Mouse (Mus musculus): ENCODE data around the gene Eprs. TPM values are rescaled to one million over a fixed set of nuclear protein-coding genes. Genes with fewer than 3 reads are reported as not detected.

Gene Eprs
- polyA plus RNA-seq, 1 experiment from 2014 or later = 46.6 TPM

DNA sequence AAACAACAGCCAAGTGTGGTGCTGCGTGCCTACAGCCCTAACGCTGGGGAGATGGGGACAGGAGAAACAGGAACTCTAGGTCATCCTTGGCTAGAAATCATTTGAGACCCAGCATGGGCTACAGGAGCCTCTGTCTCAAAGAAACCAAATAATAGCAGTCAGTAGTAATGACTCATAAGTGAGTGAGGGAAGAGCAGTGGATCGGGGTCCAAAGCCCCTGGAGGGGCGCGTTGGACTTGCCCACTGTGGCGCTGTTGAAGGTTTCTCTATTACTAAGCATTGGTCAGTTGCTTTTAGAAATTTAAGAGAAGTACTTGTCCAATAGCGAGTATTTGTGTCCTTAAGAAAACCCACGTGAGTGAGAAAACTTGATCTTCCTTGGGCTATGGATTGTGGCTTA, 9.5 kb upstream of the Eprs start:
- 96% methylated on average over 8 of the region's 8 CpGs for WGBS
- Histone ChIP-seq H3K4me3 (ENCODE audit: low read depth, low read length) (no peak overlapping the region), H3K4me1 (ENCODE audit: insufficient read depth, low read depth, low read length) (no peaks in the 10 kb centered on the region), H3K36me3 (ENCODE audit: insufficient read depth, low read length) (peaks cover 15% of the 10 kb centered on the region), H3K4me2 (replicated peaks; ENCODE audit: low read depth, low read length) (no peak overlapping the region), H3K27me3 (replicated peaks; ENCODE audit: insufficient read depth, low read length) (no peaks in the 10 kb centered on the region), H3K9ac (replicated peaks; ENCODE audit: low read depth) (no peak overlapping the region), H3K27ac (ENCODE audit: low read length) (no peak overlapping the region), H3K9me3 (ENCODE audit: low read length) (no peaks in the 10 kb centered on the region)
- DNase-seq (ENCODE audit: low spot score) (no peak), ATAC-seq (no peak)
- TF ChIP-seq EP300 (IDR thresholded peaks at IDR 0.05) (no peak), CTCF (IDR thresholded peaks at IDR 0.05) (no peak)

DNA sequence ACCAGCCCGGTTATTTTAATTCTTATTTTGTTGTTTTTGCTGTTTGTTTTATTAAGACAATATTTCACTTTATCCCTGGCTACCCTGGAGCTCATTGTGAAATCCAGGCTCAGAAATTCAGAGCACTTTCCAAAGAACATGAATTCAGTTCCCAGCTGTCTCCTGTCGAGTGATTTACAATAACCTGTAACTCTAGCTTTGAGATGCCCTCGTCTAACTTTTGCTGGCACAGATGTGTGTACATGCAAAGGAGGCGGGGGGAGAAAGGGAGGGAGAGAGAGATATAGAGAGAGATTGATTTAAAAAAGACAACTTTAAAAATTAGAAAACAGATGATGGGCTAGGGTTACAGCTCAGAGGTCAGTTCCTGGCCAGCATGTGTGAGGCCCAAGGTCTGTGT, 8.1 kb upstream of the Eprs start:
- H3K9me3 ChIP-seq (ENCODE audit: low read length) = no peaks in the 10 kb centered on the region
- 87% methylated on average over 4 of the region's 4 CpGs for WGBS
- no peaks in the 10 kb centered on the region for H3K27me3 ChIP-seq (replicated peaks; ENCODE audit: insufficient read depth, low read length)
- H3K27ac ChIP-seq (ENCODE audit: low read length) = no peak overlapping the region
- DNase-seq (ENCODE audit: low spot score) = no peak
- no peak overlapping the region for H3K9ac ChIP-seq (replicated peaks; ENCODE audit: low read depth)
- H3K4me2 ChIP-seq (replicated peaks; ENCODE audit: low read depth, low read length) = no peak overlapping the region
- H3K36me3 ChIP-seq (ENCODE audit: insufficient read depth, low read length) = peaks cover 15% of the 10 kb centered on the region
- TF ChIP-seq CTCF (IDR thresholded peaks at IDR 0.05) (no peak), EP300 (IDR thresholded peaks at IDR 0.05) (no peak)
- no peak for ATAC-seq
- no peaks in the 10 kb centered on the region for H3K4me1 ChIP-seq (ENCODE audit: insufficient read depth, low read depth, low read length)
- H3K4me3 ChIP-seq (ENCODE audit: low read depth, low read length) = no peak overlapping the region

DNA sequence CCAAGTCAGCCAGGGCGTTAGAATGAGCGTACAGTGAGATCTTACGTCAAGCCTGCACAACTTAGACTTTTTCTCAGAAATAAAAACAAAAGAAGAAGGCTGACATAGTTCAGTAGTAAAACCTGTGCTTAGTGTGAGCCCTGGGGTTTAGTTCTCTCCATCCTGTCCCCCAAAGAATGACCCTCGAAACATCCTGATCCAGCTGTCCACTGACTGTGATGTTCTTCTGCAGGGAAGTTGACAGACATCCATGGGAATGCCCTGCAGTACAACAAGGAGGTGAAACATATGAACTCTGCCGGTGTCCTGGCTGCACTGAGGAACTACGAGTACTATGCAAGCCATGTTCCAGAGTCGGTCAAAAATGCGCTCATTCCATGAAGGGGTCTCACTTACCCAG, 6.6 kb upstream of the Eprs start:
- Histone ChIP-seq H3K27me3 (replicated peaks; ENCODE audit: insufficient read depth, low read length) (no peaks in the 10 kb centered on the region), H3K4me3 (ENCODE audit: low read depth, low read length) (no peak overlapping the region), H3K4me2 (replicated peaks; ENCODE audit: low read depth, low read length) (no peak overlapping the region), H3K36me3 (ENCODE audit: insufficient read depth, low read length) (peaks cover 11% of the 10 kb centered on the region; the same call in 1 of the 2 replicates), H3K9me3 (ENCODE audit: low read length) (no peaks in the 10 kb centered on the region), H3K4me1 (ENCODE audit: insufficient read depth, low read depth, low read length) (no peaks in the 10 kb centered on the region), H3K9ac (replicated peaks; ENCODE audit: low read depth) (no peak overlapping the region), H3K27ac (ENCODE audit: low read length) (no peak overlapping the region)
- ATAC-seq (no peak), DNase-seq (ENCODE audit: low spot score) (no peak)
- TF ChIP-seq CTCF (IDR thresholded peaks at IDR 0.05) (no peak), EP300 (IDR thresholded peaks at IDR 0.05) (no peak)
- WGBS = 96% methylated on average over 8 of the region's 8 CpGs

DNA sequence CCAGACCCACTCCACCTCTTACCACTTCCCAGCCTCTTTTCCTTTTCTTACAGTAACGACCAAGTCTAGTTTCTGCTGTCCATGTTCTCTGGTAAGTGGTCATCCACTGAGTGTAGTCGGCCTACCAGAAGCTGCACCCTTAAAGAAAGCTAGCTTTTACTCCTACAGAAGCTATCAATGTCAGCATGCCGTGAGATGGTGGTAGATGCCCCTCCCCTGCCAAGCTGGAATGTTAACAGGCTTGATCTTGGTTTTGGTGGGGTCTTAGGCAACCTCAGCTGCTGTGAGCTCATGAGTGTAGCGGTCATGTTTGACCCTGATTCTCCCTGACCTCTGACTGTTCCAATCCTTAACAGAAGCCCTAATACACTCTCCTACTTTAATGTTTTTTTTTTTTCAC, 4.6 kb upstream of the Eprs start:
- Histone ChIP-seq H3K4me2 (replicated peaks; ENCODE audit: low read depth, low read length) (no peak overlapping the region), H3K9me3 (ENCODE audit: low read length) (no peaks in the 10 kb centered on the region), H3K9ac (replicated peaks; ENCODE audit: low read depth) (no peak overlapping the region), H3K36me3 (ENCODE audit: insufficient read depth, low read length) (peaks cover 6% of the 10 kb centered on the region; the same call in 1 of the 2 replicates), H3K27me3 (replicated peaks; ENCODE audit: insufficient read depth, low read length) (no peaks in the 10 kb centered on the region), H3K4me3 (ENCODE audit: low read depth, low read length) (no peak overlapping the region), H3K27ac (ENCODE audit: low read length) (no peak overlapping the region), H3K4me1 (ENCODE audit: insufficient read depth, low read depth, low read length) (no peaks in the 10 kb centered on the region)
- no peak for ATAC-seq
- WGBS = 87% methylated on average over 4 of the region's 4 CpGs
- TF ChIP-seq EP300 (IDR thresholded peaks at IDR 0.05) (no peak), CTCF (IDR thresholded peaks at IDR 0.05) (no peak)
- DNase-seq (ENCODE audit: low spot score) = no peak

DNA sequence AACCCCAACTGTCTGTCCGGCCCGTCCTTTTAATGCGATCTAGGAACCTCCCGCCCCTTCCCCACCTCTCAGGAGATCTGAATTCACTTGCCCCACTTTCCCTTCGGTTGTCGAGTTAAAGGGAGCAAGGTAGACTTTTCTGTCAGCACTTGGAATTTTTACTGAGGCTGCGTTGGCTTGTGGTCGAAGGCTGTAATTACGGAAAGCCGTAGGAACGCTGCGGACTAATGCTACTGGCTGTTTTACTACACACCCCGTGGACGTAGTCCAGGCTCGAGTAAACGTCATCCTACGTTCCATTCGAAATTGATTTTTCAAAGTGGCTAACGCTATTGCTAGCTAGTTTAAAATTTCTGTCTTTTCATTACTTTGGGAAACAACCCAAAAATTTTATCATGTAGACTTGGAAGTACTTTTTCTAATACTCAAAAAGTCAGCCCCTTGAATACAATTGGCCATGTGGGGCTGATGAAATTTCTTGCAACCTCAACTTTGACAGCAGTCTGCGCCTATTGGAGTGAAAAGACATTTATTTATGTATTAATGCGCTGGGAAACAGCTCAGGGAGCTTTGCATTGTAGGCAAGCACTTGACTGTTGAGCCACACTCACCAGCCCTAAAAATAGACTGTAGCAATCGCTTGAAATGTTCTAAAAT, 810 bp downstream of the Eprs start:
- TF ChIP-seq CTCF (IDR thresholded peaks at IDR 0.05) (no peak), EP300 (IDR thresholded peaks at IDR 0.05) (peak; percentile 39; the same call in 1 of the 2 replicates)
- peak; percentile 60 for ATAC-seq
- Histone ChIP-seq H3K4me3 (ENCODE audit: low read depth, low read length) (peak overlapping the region; percentile 95), H3K36me3 (ENCODE audit: insufficient read depth, low read length) (peaks cover 3% of the 10 kb centered on the region; the same call in 1 of the 2 replicates), H3K4me1 (ENCODE audit: insufficient read depth, low read depth, low read length) (peaks cover 5% of the 10 kb centered on the region; the same call in 1 of the 2 replicates), H3K27ac (ENCODE audit: low read length) (peak overlapping the region; percentile 96), H3K27me3 (replicated peaks; ENCODE audit: insufficient read depth, low read length) (no peaks in the 10 kb centered on the region), H3K4me2 (replicated peaks; ENCODE audit: low read depth, low read length) (peak overlapping the region; percentile 80), H3K9me3 (ENCODE audit: low read length) (no peaks in the 10 kb centered on the region), H3K9ac (replicated peaks; ENCODE audit: low read depth) (peak overlapping the region; percentile 79)
- peak; percentile 90 for DNase-seq (ENCODE audit: low spot score)
- WGBS = under 1% methylated on average over 22 of the region's 22 CpGs

DNA sequence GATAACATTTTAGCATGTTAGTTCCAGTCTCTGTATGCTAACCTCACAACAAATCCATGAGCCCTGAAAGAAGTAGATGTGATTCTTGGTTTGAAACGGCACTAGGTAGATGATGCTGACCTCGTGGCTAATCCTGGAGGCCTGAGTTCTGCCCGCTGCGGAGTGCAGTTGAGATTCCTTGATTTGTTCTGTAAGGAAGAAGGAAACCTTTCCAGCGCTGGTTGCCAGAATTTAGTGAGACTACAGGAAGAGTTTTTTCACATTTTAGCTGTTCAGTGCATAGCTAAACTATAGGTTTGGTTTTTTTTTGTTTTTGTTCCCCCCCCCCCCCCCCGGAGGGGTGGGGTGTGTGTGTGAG, 1.3 kb downstream of the Eprs start:
- Histone ChIP-seq H3K9me3 (ENCODE audit: low read length) (no peaks in the 10 kb centered on the region), H3K4me2 (replicated peaks; ENCODE audit: low read depth, low read length) (peak overlapping the region; percentile 80), H3K27ac (ENCODE audit: low read length) (peak overlapping the region; percentile 96), H3K36me3 (ENCODE audit: insufficient read depth, low read length) (peaks cover 3% of the 10 kb centered on the region; the same call in 1 of the 2 replicates), H3K4me1 (ENCODE audit: insufficient read depth, low read depth, low read length) (peaks cover 5% of the 10 kb centered on the region; the same call in 1 of the 2 replicates), H3K4me3 (ENCODE audit: low read depth, low read length) (peak overlapping the region; percentile 95), H3K27me3 (replicated peaks; ENCODE audit: insufficient read depth, low read length) (no peaks in the 10 kb centered on the region), H3K9ac (replicated peaks; ENCODE audit: low read depth) (no peak overlapping the region)
- WGBS = 34% methylated on average over 6 of the region's 6 CpGs
- no peak for DNase-seq (ENCODE audit: low spot score)
- TF ChIP-seq CTCF (IDR thresholded peaks at IDR 0.05) (no peak), EP300 (IDR thresholded peaks at IDR 0.05) (no peak)
- no peak for ATAC-seq

Data from lung, postnatal 0 days (tissue).